Mouse (Mus musculus): ENCODE measurements around the gene Cadm2.

GRCm38 (mm10) chr16:66771883-66772282 is 848.8 kb downstream of the Cadm2 start:
- no peak for TF ChIP-seq GATA1 (IDR thresholded peaks at IDR 0.05; ENCODE audit: borderline replicate concordance, low read length)
- no peak for TF ChIP-seq FLI1 (IDR thresholded peaks at IDR 0.05; ENCODE audit: low read length)
